Mouse (Mus musculus): ENCODE measurements around the gene BC048671. TPM values are rescaled to one million over a fixed set of nuclear protein-coding genes. Genes with fewer than 3 reads are reported as not detected.

Gene BC048671
- polyA plus RNA-seq, 1 experiment: not detected

GRCm38 (mm10) chr6:90348500-90348899, 47.5 kb downstream of the BC048671 start:
- Histone ChIP-seq H3K27ac (ENCODE audit: insufficient read depth, low read length) (no peak overlapping the region), H3K4me1 (ENCODE audit: control insufficient read depth, insufficient read depth, low read length) (no peaks in the 10 kb centered on the region), H3K4me3 (ENCODE audit: insufficient read depth, low read length) (no peak overlapping the region)
- TF ChIP-seq CTCF (IDR thresholded peaks at IDR 0.05; ENCODE audit: borderline replicate concordance, insufficient read depth, low read length) (no peak), POLR2A (IDR thresholded peaks at IDR 0.05; ENCODE audit: low read depth, low read length) (no peak)

- no peak overlapping the region for H3K27ac ChIP-seq (ENCODE audit: insufficient read depth, low read length)
- no peaks in the 10 kb centered on the region for H3K4me1 ChIP-seq (ENCODE audit: control insufficient read depth, insufficient read depth, low read length)
- no peak overlapping the region for H3K4me3 ChIP-seq (ENCODE audit: insufficient read depth, low read length)
- TF ChIP-seq POLR2A (IDR thresholded peaks at IDR 0.05; ENCODE audit: low read depth, low read length) (no peak), CTCF (IDR thresholded peaks at IDR 0.05; ENCODE audit: borderline replicate concordance, insufficient read depth, low read length) (no peak)
Measured at GRCm38 (mm10) chr6:90350011-90350410, 49.0 kb downstream of the BC048671 start.

Other genes with a start within 250 kb of the BC048671 start
- gene Vmn1r49, start 222.7 kb upstream of the BC048671 start, polyA plus RNA-seq (2011; ENCODE audit: insufficient read length, low read depth, missing spikeins): not detected in 2 replicates
- not detected in 2 replicates for gene Vmn1r50, start 199.8 kb upstream of the BC048671 start, polyA plus RNA-seq (2011; ENCODE audit: insufficient read length, low read depth, missing spikeins)
- not detected in 2 replicates for gene Vmn1r51, start 178.6 kb upstream of the BC048671 start, polyA plus RNA-seq (2011; ENCODE audit: insufficient read length, low read depth, missing spikeins)
- not detected in 2 replicates for gene Vmn1r52, start 126.4 kb upstream of the BC048671 start, polyA plus RNA-seq (2011; ENCODE audit: insufficient read length, low read depth, missing spikeins)
- gene V1ra8, start 98.4 kb upstream of the BC048671 start, polyA plus RNA-seq (2011; ENCODE audit: insufficient read length, low read depth, missing spikeins): not detected in 2 replicates
- gene Vmn1r53, start 76.8 kb upstream of the BC048671 start, polyA plus RNA-seq (2011; ENCODE audit: insufficient read length, low read depth, missing spikeins): not detected in 2 replicates
- gene Vmn1r54, start 54.9 kb upstream of the BC048671 start, polyA plus RNA-seq (2011; ENCODE audit: insufficient read length, low read depth, missing spikeins): not detected in 2 replicates
- gene Chst13, start 24.0 kb downstream of the BC048671 start, polyA plus RNA-seq (2011; ENCODE audit: insufficient read length, low read depth, missing spikeins): not detected in 2 replicates
- not detected in 2 replicates for gene Uroc1, start 32.1 kb downstream of the BC048671 start, polyA plus RNA-seq (2011; ENCODE audit: insufficient read length, low read depth, missing spikeins)
- gene Zxdc, start 68.3 kb downstream of the BC048671 start, polyA plus RNA-seq (2011; ENCODE audit: insufficient read length, low read depth, missing spikeins): 14.2 and 14.7 TPM in 2 replicates
- 0.95 and 3.1 TPM in 2 replicates for gene Cfap100, start 127.6 kb downstream of the BC048671 start, polyA plus RNA-seq (2011; ENCODE audit: insufficient read length, low read depth, missing spikeins)
- gene Klf15, start 161.4 kb downstream of the BC048671 start, polyA plus RNA-seq (2011; ENCODE audit: insufficient read length, low read depth, missing spikeins): 1.1 and 1.8 TPM in 2 replicates
- gene Aldh1l1, start 185.2 kb downstream of the BC048671 start, polyA plus RNA-seq (2011; ENCODE audit: insufficient read length, low read depth, missing spikeins): 3.1 and 4.0 TPM in 2 replicates